Mouse (Mus musculus) lung, embryonic 15.5 days (tissue): ENCODE measurements at regions not wholly inside any gene's neighbourhood (a gene's known extent, or its start where the extent isn't known, plus 50 kb on each side); places are given as distances from the start of the nearest gene placed in this dataset.

Source experiments
- ATAC-seq: fragments of 200-750 bp; cut with Nextera tagmentation; 2 replicates; pipeline ENCODE4 v1.8.0; 2017; ENCODE audit warnings: moderate number of reproducible peaks, borderline replicate concordance; ENCODE audit not compliant: low FRiP score, low TSS enrichment; ENCODE audit errors: extremely low read depth
- H3K27ac ChIP-seq: fragments of 300-500 bp; sonication (generic); 2 replicates; pipeline ENCODE4 v1.5.1; 2015; ENCODE audit warnings: moderate library complexity, mild to moderate bottlenecking, inconsistent platforms
- H3K27me3 ChIP-seq: fragments of 300-500 bp; sonication (generic); 2 replicates; pipeline ENCODE4 v1.6.1; 2015; ENCODE audit warnings: inconsistent platforms
- H3K36me3 ChIP-seq: fragments of 300-500 bp; sonication (generic); 2 replicates; pipeline ENCODE4 v1.6.1; 2015; ENCODE audit warnings: inconsistent platforms
- H3K4me1 ChIP-seq: fragments of 300-500 bp; sonication (generic); 2 replicates; pipeline ENCODE4 v1.6.1; 2015; ENCODE audit warnings: inconsistent platforms
- H3K4me2 ChIP-seq: fragments of 300-500 bp; sonication (generic); 2 replicates; pipeline ENCODE4 v1.6.1; 2015; ENCODE audit warnings: inconsistent platforms, mild to moderate bottlenecking, moderate library complexity
- H3K4me3 ChIP-seq: fragments of 300-500 bp; sonication (generic); 2 replicates; pipeline ENCODE4 v1.5.1; 2015; ENCODE audit warnings: mild to moderate bottlenecking, inconsistent platforms
- H3K9ac ChIP-seq: fragments of 300-500 bp; sonication (generic); 2 replicates; pipeline ENCODE4 v1.6.1; 2015; ENCODE audit warnings: inconsistent platforms
- H3K9me3 ChIP-seq: fragments of 300-500 bp; sonication (generic); 2 replicates; pipeline ENCODE4 v1.6.1; 2016; ENCODE audit warnings: inconsistent platforms
- WGBS: fragments of 180-500 bp; shearing (Covaris S2); methylation state at CpG from one replicate; pipeline ENCODE4 v1.1.7; 2015; 5-methylcytosine and 5-hydroxymethylcytosine counted together

GRCm38 (mm10) chr3:35688111-35688510, 65.8 kb upstream of the Atp11b start:
- Histone ChIP-seq H3K36me3 (no peaks in the 10 kb centered on the region), H3K27me3 (no peaks in the 10 kb centered on the region), H3K4me1 (no peaks in the 10 kb centered on the region), H3K9me3 (no peaks in the 10 kb centered on the region), H3K27ac (no peak overlapping the region), H3K4me2 (no peak overlapping the region), H3K4me3 (no peak overlapping the region), H3K9ac (no peak overlapping the region)
- WGBS: 63% methylated on average over 5 of the region's 5 CpGs
- no peak for ATAC-seq

- H3K4me1 ChIP-seq: no peaks in the 10 kb centered on the region; the same call in 1 of the 2 replicates
- H3K27me3 ChIP-seq: no peaks in the 10 kb centered on the region
- H3K27ac ChIP-seq: no peak overlapping the region
- no peak for ATAC-seq
- H3K4me3 ChIP-seq: no peak overlapping the region
- H3K9me3 ChIP-seq: no peaks in the 10 kb centered on the region
- H3K9ac ChIP-seq: no peak overlapping the region
- WGBS: 13% methylated on average over 4 of the region's 4 CpGs
- no peaks in the 10 kb centered on the region for H3K36me3 ChIP-seq
- H3K4me2 ChIP-seq: no peak overlapping the region
Measured at GRCm38 (mm10) chr3:35688781-35689180, 65.1 kb upstream of the Atp11b start.

- Histone ChIP-seq H3K27me3 (no peaks in the 10 kb centered on the region), H3K36me3 (no peaks in the 10 kb centered on the region), H3K4me1 (no peaks in the 10 kb centered on the region; the same call in 1 of the 2 replicates), H3K27ac (no peak overlapping the region), H3K9ac (no peak overlapping the region), H3K4me3 (no peak overlapping the region), H3K4me2 (no peak overlapping the region), H3K9me3 (no peaks in the 10 kb centered on the region)
- ATAC-seq: peak; percentile 76; the same call in 1 of the 2 replicates
- 43% methylated on average over 6 of the region's 6 CpGs for WGBS
Measured at GRCm38 (mm10) chr3:35693039-35693438, 60.9 kb upstream of the Atp11b start.

GRCm38 (mm10) chr3:35693551-35693950, 60.4 kb upstream of the Atp11b start:
- 74% methylated on average over 12 of the region's 12 CpGs for WGBS
- H3K27ac ChIP-seq: no peak overlapping the region
- no peaks in the 10 kb centered on the region for H3K27me3 ChIP-seq
- no peaks in the 10 kb centered on the region; the same call in 1 of the 2 replicates for H3K4me1 ChIP-seq
- H3K9ac ChIP-seq: no peak overlapping the region
- ATAC-seq: no peak
- no peak overlapping the region for H3K4me2 ChIP-seq
- no peaks in the 10 kb centered on the region for H3K36me3 ChIP-seq
- H3K9me3 ChIP-seq: no peaks in the 10 kb centered on the region
- no peak overlapping the region for H3K4me3 ChIP-seq

- Histone ChIP-seq H3K9ac (no peak overlapping the region), H3K27me3 (no peaks in the 10 kb centered on the region), H3K4me3 (no peak overlapping the region), H3K4me2 (no peak overlapping the region), H3K27ac (no peak overlapping the region), H3K36me3 (no peaks in the 10 kb centered on the region), H3K9me3 (no peaks in the 10 kb centered on the region), H3K4me1 (no peaks in the 10 kb centered on the region; the same call in 1 of the 2 replicates)
- WGBS: 24% methylated on average over 4 of the region's 4 CpGs
- no peak for ATAC-seq
Measured at GRCm38 (mm10) chr3:35694241-35694640, 59.7 kb upstream of the Atp11b start.

DNA sequence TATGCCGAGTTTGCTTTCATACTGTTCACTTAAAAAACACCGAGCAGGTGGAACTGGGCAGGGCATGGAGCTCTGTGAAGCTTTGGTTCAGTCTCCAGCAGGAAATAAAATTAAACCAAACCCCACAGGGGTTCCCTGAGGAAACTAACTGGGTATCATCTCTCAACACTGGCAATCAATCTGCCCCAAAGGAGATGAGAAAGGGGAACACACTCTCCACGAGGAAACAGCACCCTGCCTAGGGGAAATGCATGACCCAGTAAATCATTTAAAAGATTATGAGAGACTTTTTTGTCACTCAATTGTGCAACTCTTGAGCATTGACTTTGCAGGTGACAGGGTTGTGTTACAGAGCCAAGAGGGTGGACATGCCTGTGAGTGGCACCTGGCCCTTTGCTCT, 58.0 kb upstream of the Atp11b start:
- Histone ChIP-seq H3K36me3 (no peaks in the 10 kb centered on the region), H3K9ac (no peak overlapping the region), H3K9me3 (no peaks in the 10 kb centered on the region), H3K27ac (no peak overlapping the region), H3K4me3 (no peak overlapping the region), H3K4me1 (no peaks in the 10 kb centered on the region; the same call in 1 of the 2 replicates), H3K4me2 (no peak overlapping the region), H3K27me3 (no peaks in the 10 kb centered on the region)
- ATAC-seq: no peak
- 63% methylated on average over 3 of the region's 3 CpGs for WGBS

- Histone ChIP-seq H3K4me1 (no peaks in the 10 kb centered on the region), H3K9ac (no peak overlapping the region), H3K27ac (no peak overlapping the region), H3K4me2 (no peak overlapping the region), H3K27me3 (no peaks in the 10 kb centered on the region), H3K4me3 (no peak overlapping the region), H3K9me3 (no peaks in the 10 kb centered on the region), H3K36me3 (no peaks in the 10 kb centered on the region)
- WGBS: 86% methylated on average over 2 of the region's 2 CpGs
- no peak for ATAC-seq
Measured at GRCm38 (mm10) chr3:35699266-35699665, 54.6 kb upstream of the Atp11b start.

GRCm38 (mm10) chr3:35699979-35700378, 53.9 kb upstream of the Atp11b start:
- Histone ChIP-seq H3K4me2 (no peak overlapping the region), H3K9ac (no peak overlapping the region), H3K9me3 (no peaks in the 10 kb centered on the region), H3K27ac (no peak overlapping the region), H3K4me1 (no peaks in the 10 kb centered on the region), H3K27me3 (no peaks in the 10 kb centered on the region), H3K4me3 (no peak overlapping the region), H3K36me3 (no peaks in the 10 kb centered on the region)
- no peak for ATAC-seq

GRCm38 (mm10) chr3:35703528-35704327, 50.2 kb upstream of the Atp11b start:
- Histone ChIP-seq H3K36me3 (no peaks in the 10 kb centered on the region), H3K27ac (no peak overlapping the region), H3K9ac (no peak overlapping the region), H3K27me3 (no peaks in the 10 kb centered on the region), H3K4me1 (no peaks in the 10 kb centered on the region), H3K4me2 (no peak overlapping the region), H3K9me3 (no peaks in the 10 kb centered on the region), H3K4me3 (no peak overlapping the region)
- 61% methylated on average over 8 of the region's 8 CpGs for WGBS
- ATAC-seq: no peak
